Mouse (Mus musculus) left cerebral cortex, adult 8-10 months (tissue): Measurements from ENCODE around the gene Gm20708. TPM values are rescaled to one million over a fixed set of nuclear protein-coding genes. Genes with fewer than 3 reads are reported as not detected.

Experiments
- DNase-seq, 2 experiments: peaks; one replicate each; pipeline ENCODE4 v3.0.0; 2022; ENCODE audit warnings: low spot score in 2 of 2
- total RNA-seq, 4 experiments: library from RNA; stranded (reverse); gene quantifications; 2 replicates each; pipeline ENCODE4 v1.2.4; 2022

Gm20708 gene
- total RNA-seq, 4 experiments from 2014 or later, result 0.91 to 3.0 (median 1.8) TPM

- DNase-seq, result peak in 1 of 2 experiments; percentile 50
Measured at GRCm38 (mm10) chr11:117888853-117889822, 79.7 kb downstream of the Gm20708 start.

Other genes with a start within 250 kb of the Gm20708 start
- 10 to 100 TPM; 54.0 to 61.3 (median 57.8) TPM for gene Tnrc6c, start 155.4 kb upstream of the Gm20708 start, total RNA-seq
- gene Tmc8, start 27.6 kb upstream of the Gm20708 start, total RNA-seq, result 1 to 10 TPM in 2 of 4 experiments, under 1 TPM in 2; 0.50 to 1.3 (median 0.83) TPM
- 10 to 100 TPM; 10.2 to 12.3 (median 11.4) TPM for gene Tmc6, start 27.5 kb upstream of the Gm20708 start, total RNA-seq
- under 1 TPM in 1 of 4 experiments, not detected in 3; 0.34 TPM for gene 6030468B19Rik, start 12.0 kb upstream of the Gm20708 start, total RNA-seq
- 10 to 100 TPM; 12.2 to 23.8 (median 17.1) TPM for gene Syngr2, start within 50 bp of the Gm20708 start, total RNA-seq
- gene Afmid, start 16.3 kb downstream of the Gm20708 start, total RNA-seq, result 1 to 10 TPM; 4.2 to 9.0 (median 7.1) TPM
- gene Tk1, start 16.4 kb downstream of the Gm20708 start, total RNA-seq, result 1 to 10 TPM in 3 of 4 experiments, under 1 TPM in 1; 0.52 to 1.7 (median 1.2) TPM
- gene Birc5, start 39.6 kb downstream of the Gm20708 start, total RNA-seq, result 1 to 10 TPM in 1 of 4 experiments, under 1 TPM in 3; 0.14 to 1.3 (median 0.72) TPM
- gene Tmem235, start 51.1 kb downstream of the Gm20708 start, total RNA-seq, result under 1 TPM in 2 of 4 experiments, not detected in 2; 0.21 to 0.37 TPM
- gene Tha1, start 63.8 kb downstream of the Gm20708 start, total RNA-seq, result 1 to 10 TPM; 3.6 to 9.2 (median 5.8) TPM
- gene Socs3, start 160.4 kb downstream of the Gm20708 start, total RNA-seq, result 1 to 10 TPM; 3.1 to 7.5 (median 3.6) TPM
- 10 to 100 TPM; 77.9 to 92.4 (median 82.4) TPM for gene Pgs1, start 176.6 kb downstream of the Gm20708 start, total RNA-seq